Mouse (Mus musculus) hindbrain, embryonic 15.5 days (tissue): ENCODE results near the gene Wdr75. TPM values are rescaled to one million over a fixed set of nuclear protein-coding genes. Genes with fewer than 3 reads are reported as not detected.

Experiments
- ATAC-seq: fragments of 200-750 bp; cut with Nextera tagmentation; 2 replicates; pipeline ENCODE4 v1.8.0; 2017; ENCODE audit warnings: low read depth, moderate number of reproducible peaks, moderate TSS enrichment; ENCODE audit not compliant: low FRiP score
- H3K27ac ChIP-seq: fragments of 300-500 bp; sonication (generic); replicated peaks from 2 replicates; pipeline ENCODE4 v1.5.1; 2015; ENCODE audit warnings: mild to moderate bottlenecking, inconsistent platforms
- H3K27me3 ChIP-seq: fragments of 300-500 bp; sonication (generic); 2 replicates; pipeline ENCODE4 v1.6.1; 2015; ENCODE audit warnings: control low read depth, inconsistent platforms
- H3K36me3 ChIP-seq: fragments of 300-500 bp; sonication (generic); 2 replicates; pipeline ENCODE4 v1.6.1; 2015; ENCODE audit warnings: control low read depth, inconsistent platforms
- H3K4me1 ChIP-seq: fragments of 300-500 bp; sonication (generic); replicated peaks from 2 replicates; pipeline ENCODE4 v1.6.1; 2015; ENCODE audit warnings: control low read depth, inconsistent platforms
- H3K4me2 ChIP-seq: fragments of 300-500 bp; sonication (generic); 2 replicates; pipeline ENCODE4 v1.6.1; 2015; ENCODE audit warnings: moderate library complexity, mild to moderate bottlenecking, inconsistent platforms
- H3K4me3 ChIP-seq: fragments of 300-500 bp; sonication (generic); 2 replicates; pipeline ENCODE4 v1.5.1; 2015; ENCODE audit warnings: mild to moderate bottlenecking, inconsistent platforms
- H3K9ac ChIP-seq: fragments of 300-500 bp; sonication (generic); 2 replicates; pipeline ENCODE4 v1.6.1; 2015; ENCODE audit warnings: inconsistent platforms
- H3K9me3 ChIP-seq: fragments of 300-500 bp; sonication (generic); 2 replicates; pipeline ENCODE4 v1.6.1; 2016; ENCODE audit warnings: control low read depth, inconsistent platforms
- WGBS: fragments of 180-500 bp; shearing (Covaris S2); methylation state at CpG from one replicate; pipeline ENCODE4 v1.1.7; 2015; 5-methylcytosine and 5-hydroxymethylcytosine counted together
- polyA plus RNA-seq: library from polyadenylated mRNA; unstranded; fragments of >200 nt; fragmentation: Nextera tagmentation; extraction: Ambion mirVana; gene quantifications from 2 replicates; pipeline ENCODE4 v1.2.1, GENCODE M21; 2015

Gene Wdr75
- polyA plus RNA-seq: 54.1 and 54.5 TPM in 2 replicates

GRCm38 (mm10) chr1:45794969-45795908, at the start of gene Wdr75:
Gene Wdr75, plus strand, starts transcription at chr1:45795166.
- peak; percentile 99 for ATAC-seq

GRCm38 (mm10) chr1:45755902-45756301, 39.1 kb upstream of the Wdr75 start:
- Histone ChIP-seq H3K36me3 (no peaks in the 10 kb centered on the region), H3K27ac (no peak overlapping the region), H3K4me3 (no peak overlapping the region), H3K27me3 (no peaks in the 10 kb centered on the region), H3K4me2 (no peak overlapping the region), H3K4me1 (no peaks in the 10 kb centered on the region), H3K9ac (no peak overlapping the region), H3K9me3 (no peaks in the 10 kb centered on the region)
- ATAC-seq: no peak

More at GRCm38 (mm10) chr1:45794969-45795908, at the start of gene Wdr75:
- peak within 1 kb of the TSS; percentile 66 for H3K9ac ChIP-seq
- H3K27me3 ChIP-seq: no peaks in the 10 kb centered on the region
- H3K4me2 ChIP-seq: peak within 1 kb of the TSS; percentile 84
- H3K36me3 ChIP-seq: peaks cover 9% of the 10 kb centered on the region
- H3K27ac ChIP-seq: peak within 1 kb of the TSS; percentile 96
- WGBS: under 1% methylated on average over 70 of the region's 70 CpGs
- peaks cover 16% of the 10 kb centered on the region for H3K4me1 ChIP-seq
- H3K9me3 ChIP-seq: no peaks in the 10 kb centered on the region
- peak within 1 kb of the TSS; percentile 60 for H3K4me3 ChIP-seq

GRCm38 (mm10) chr1:45756707-45757106, 38.3 kb upstream of the Wdr75 start:
- Histone ChIP-seq H3K27ac (no peak overlapping the region), H3K27me3 (no peaks in the 10 kb centered on the region), H3K36me3 (no peaks in the 10 kb centered on the region), H3K4me2 (no peak overlapping the region), H3K9ac (no peak overlapping the region), H3K4me1 (no peaks in the 10 kb centered on the region), H3K4me3 (no peak overlapping the region), H3K9me3 (no peaks in the 10 kb centered on the region)
- no peak for ATAC-seq

GRCm38 (mm10) chr1:45758011-45758410, 37.0 kb upstream of the Wdr75 start:
- Histone ChIP-seq H3K9ac (no peak overlapping the region), H3K27ac (no peak overlapping the region), H3K27me3 (no peaks in the 10 kb centered on the region), H3K9me3 (no peaks in the 10 kb centered on the region), H3K36me3 (no peaks in the 10 kb centered on the region), H3K4me1 (no peaks in the 10 kb centered on the region), H3K4me2 (no peak overlapping the region), H3K4me3 (no peak overlapping the region)
- ATAC-seq: no peak
- 86% methylated on average over 1 of the region's 1 CpGs for WGBS

GRCm38 (mm10) chr1:45760667-45761467, 34.1 kb upstream of the Wdr75 start:
- no peak overlapping the region for H3K4me3 ChIP-seq
- no peaks in the 10 kb centered on the region for H3K27me3 ChIP-seq
- no peak for ATAC-seq
- WGBS: 60% methylated on average over 4 of the region's 4 CpGs
- no peaks in the 10 kb centered on the region for H3K9me3 ChIP-seq
- no peak overlapping the region for H3K9ac ChIP-seq
- H3K36me3 ChIP-seq: no peaks in the 10 kb centered on the region
- no peak overlapping the region for H3K4me2 ChIP-seq
- H3K27ac ChIP-seq: no peak overlapping the region
- no peaks in the 10 kb centered on the region for H3K4me1 ChIP-seq

GRCm38 (mm10) chr1:45761468-45761795, 33.5 kb upstream of the Wdr75 start:
- no peaks in the 10 kb centered on the region for H3K9me3 ChIP-seq
- ATAC-seq: no peak
- 88% methylated on average over 1 of the region's 1 CpGs for WGBS

GRCm38 (mm10) chr1:45765678-45766077, 29.3 kb upstream of the Wdr75 start:
- ATAC-seq: no peak
- no peak overlapping the region for H3K9ac ChIP-seq
- no peaks in the 10 kb centered on the region for H3K27me3 ChIP-seq
- WGBS: 70% methylated on average over 4 of the region's 4 CpGs
- no peak overlapping the region for H3K4me3 ChIP-seq
- H3K4me1 ChIP-seq: no peaks in the 10 kb centered on the region
- H3K27ac ChIP-seq: no peak overlapping the region
- H3K9me3 ChIP-seq: no peaks in the 10 kb centered on the region
- H3K36me3 ChIP-seq: no peaks in the 10 kb centered on the region
- H3K4me2 ChIP-seq: no peak overlapping the region

More at GRCm38 (mm10) chr1:45761468-45761795, 33.5 kb upstream of the Wdr75 start:
- Histone ChIP-seq H3K9ac (no peak overlapping the region), H3K27me3 (no peaks in the 10 kb centered on the region), H3K4me3 (no peak overlapping the region), H3K27ac (no peak overlapping the region), H3K36me3 (no peaks in the 10 kb centered on the region), H3K4me1 (no peaks in the 10 kb centered on the region), H3K4me2 (no peak overlapping the region)

- peak overlapping the region; percentile 24; the same call in 1 of the 2 replicates for H3K4me2 ChIP-seq
- H3K27ac ChIP-seq: no peak overlapping the region
- WGBS: 27% methylated on average over 8 of the region's 8 CpGs
- no peaks in the 10 kb centered on the region for H3K4me1 ChIP-seq
- no peaks in the 10 kb centered on the region for H3K36me3 ChIP-seq
- no peaks in the 10 kb centered on the region for H3K27me3 ChIP-seq
- no peak overlapping the region for H3K4me3 ChIP-seq
- H3K9ac ChIP-seq: no peak overlapping the region
- no peak for ATAC-seq
- H3K9me3 ChIP-seq: no peaks in the 10 kb centered on the region
Observed at GRCm38 (mm10) chr1:45766123-45766522, 28.8 kb upstream of the Wdr75 start.

- Histone ChIP-seq H3K9ac (no peak overlapping the region), H3K4me1 (no peaks in the 10 kb centered on the region), H3K27ac (no peak overlapping the region), H3K36me3 (no peaks in the 10 kb centered on the region), H3K9me3 (no peaks in the 10 kb centered on the region), H3K4me3 (no peak overlapping the region), H3K27me3 (no peaks in the 10 kb centered on the region), H3K4me2 (no peak overlapping the region)
- ATAC-seq: no peak
- WGBS: 75% methylated on average over 5 of the region's 5 CpGs
Observed at GRCm38 (mm10) chr1:45767533-45767932, 27.4 kb upstream of the Wdr75 start.

GRCm38 (mm10) chr1:45769321-45769720, 25.6 kb upstream of the Wdr75 start:
- H3K4me1 ChIP-seq: no peaks in the 10 kb centered on the region
- 96% methylated on average over 13 of the region's 13 CpGs for WGBS
- no peak overlapping the region for H3K4me2 ChIP-seq
- H3K36me3 ChIP-seq: no peaks in the 10 kb centered on the region
- H3K9me3 ChIP-seq: no peaks in the 10 kb centered on the region
- H3K27ac ChIP-seq: no peak overlapping the region
- ATAC-seq: no peak
- no peak overlapping the region for H3K9ac ChIP-seq
- H3K4me3 ChIP-seq: no peak overlapping the region
- no peaks in the 10 kb centered on the region for H3K27me3 ChIP-seq

- H3K27me3 ChIP-seq: no peaks in the 10 kb centered on the region
- H3K9ac ChIP-seq: no peak overlapping the region
- no peak for ATAC-seq
- no peak overlapping the region for H3K4me3 ChIP-seq
- H3K36me3 ChIP-seq: no peaks in the 10 kb centered on the region
- H3K27ac ChIP-seq: no peak overlapping the region
- no peak overlapping the region for H3K4me2 ChIP-seq
- no peaks in the 10 kb centered on the region for H3K9me3 ChIP-seq
- no peaks in the 10 kb centered on the region for H3K4me1 ChIP-seq
- WGBS: over 99% methylated on average over 2 of the region's 2 CpGs
Observed at GRCm38 (mm10) chr1:45770051-45770450, 24.9 kb upstream of the Wdr75 start.

- no peak for ATAC-seq
- WGBS: 63% methylated on average over 4 of the region's 4 CpGs
- H3K4me1 ChIP-seq: no peaks in the 10 kb centered on the region
- no peaks in the 10 kb centered on the region for H3K27me3 ChIP-seq
- no peaks in the 10 kb centered on the region for H3K36me3 ChIP-seq
- H3K9me3 ChIP-seq: no peaks in the 10 kb centered on the region
- no peak overlapping the region for H3K9ac ChIP-seq
- H3K27ac ChIP-seq: no peak overlapping the region
- H3K4me2 ChIP-seq: no peak overlapping the region
- H3K4me3 ChIP-seq: no peak overlapping the region
Observed at GRCm38 (mm10) chr1:45780606-45781288, 14.2 kb upstream of the Wdr75 start.
